ENCODE assay signal across 21 mouse cellular contexts in genomic region chr13:15552009-15552408, GRCm38 (mm10).
DNase-seq lines count a peak whose midpoint lies in the region; ATAC-seq lines count a peak whose summit lies in the region.
"Had no signal": no experiment of that assay in that cellular context is flagged by ENCODE, and none has a peak within 500 bp of the region (broad histone marks: within the 10 kb centered on the region; RNA-seq: fewer than 3 reads in every experiment).

No protein-coding gene starts in this region.

- peak overlapping the region; percentile 43; the same call in 1 of the 2 replicates for H3K27ac ChIP-seq in forebrain, embryonic 12.5 days
- H3K27ac ChIP-seq in forebrain, embryonic 15.5 days (replicated peaks), result no peak overlapping the region
- H3K27ac ChIP-seq in embryonic facial prominence, embryonic 12.5 days, result peak overlapping the region; percentile 1; the same call in 1 of the 2 replicates
- H3K27ac ChIP-seq in embryonic facial prominence, embryonic 14.5 days (replicated peaks; ENCODE audit: low read depth, low read length), result peak overlapping the region; percentile 58; the same call in 1 of the 2 replicates
- no peak overlapping the region for H3K27ac ChIP-seq in limb, embryonic 11.5 days (replicated peaks; ENCODE audit: low read depth, low read length)
- H3K27ac ChIP-seq: heart, adult 2 months; heart, embryonic 15.5 days; hindbrain, embryonic 13.5 days; hindbrain, postnatal 0 days had no signal

- no peak for ATAC-seq in forebrain, embryonic 12.5 days (ENCODE audit: low FRiP score)
- ATAC-seq in forebrain, embryonic 15.5 days (replicated peaks), result no peak
- no peak for ATAC-seq in embryonic facial prominence, embryonic 12.5 days (ENCODE audit: insufficient number of reproducible peaks, insufficient read depth, low FRiP score, low TSS enrichment)
- peak; percentile 20; the same call in 1 of the 2 replicates for ATAC-seq in embryonic facial prominence, embryonic 14.5 days (ENCODE audit: low read depth)
- peak; percentile 58; the same call in 1 of the 2 replicates for ATAC-seq in limb, embryonic 11.5 days (ENCODE audit: insufficient number of reproducible peaks, low FRiP score, low TSS enrichment, low read depth)
- ATAC-seq in activated CD4-positive, CD25-positive, alpha-beta regulatory T cell, adult 4 months, result no peak
- ATAC-seq: forebrain, embryonic 16.5 days; hindbrain, postnatal 0 days had no signal

- 58% methylated on average over 3 of the region's 3 CpGs for WGBS in forebrain, embryonic 12.5 days
- 51% methylated on average over 3 of the region's 3 CpGs for WGBS in forebrain, embryonic 15.5 days
- WGBS in embryonic facial prominence, embryonic 12.5 days, result 35% methylated on average over 3 of the region's 3 CpGs
- 39% methylated on average over 3 of the region's 3 CpGs for WGBS in embryonic facial prominence, embryonic 14.5 days
- 21% methylated on average over 3 of the region's 3 CpGs for WGBS in limb, embryonic 11.5 days

- no peaks in the 10 kb centered on the region for H3K9me3 ChIP-seq in forebrain, embryonic 12.5 days
- H3K9me3 ChIP-seq in forebrain, embryonic 15.5 days, result no peaks in the 10 kb centered on the region
- H3K9me3 ChIP-seq in embryonic facial prominence, embryonic 12.5 days, result no peaks in the 10 kb centered on the region
- no peaks in the 10 kb centered on the region for H3K9me3 ChIP-seq in embryonic facial prominence, embryonic 14.5 days (ENCODE audit: control insufficient read depth, low read length)
- H3K9me3 ChIP-seq in limb, embryonic 11.5 days (ENCODE audit: control insufficient read depth, low read length), result no peaks in the 10 kb centered on the region
- H3K9me3 ChIP-seq: heart, embryonic 15.5 days; hindbrain, embryonic 13.5 days had no signal

- H3K27me3 ChIP-seq in forebrain, embryonic 12.5 days, result no peaks in the 10 kb centered on the region
- H3K27me3 ChIP-seq in forebrain, embryonic 15.5 days, result no peaks in the 10 kb centered on the region
- H3K27me3 ChIP-seq in embryonic facial prominence, embryonic 12.5 days, result no peaks in the 10 kb centered on the region
- H3K27me3 ChIP-seq in embryonic facial prominence, embryonic 14.5 days (replicated peaks; ENCODE audit: control insufficient read depth, insufficient read depth, low read length), result no peaks in the 10 kb centered on the region
- H3K27me3 ChIP-seq in limb, embryonic 11.5 days (ENCODE audit: control insufficient read depth, insufficient read depth, low read length), result no peaks in the 10 kb centered on the region
- H3K27me3 ChIP-seq: heart, embryonic 15.5 days; hindbrain, embryonic 13.5 days had no signal

- H3K4me3 ChIP-seq in forebrain, embryonic 12.5 days (replicated peaks), result no peak overlapping the region
- H3K4me3 ChIP-seq in forebrain, embryonic 15.5 days, result no peak overlapping the region
- no peak overlapping the region for H3K4me3 ChIP-seq in embryonic facial prominence, embryonic 12.5 days
- no peak overlapping the region for H3K4me3 ChIP-seq in embryonic facial prominence, embryonic 14.5 days (ENCODE audit: low read depth, low read length)
- H3K4me3 ChIP-seq in limb, embryonic 11.5 days (ENCODE audit: low read depth, low read length), result no peak overlapping the region
- H3K4me3 ChIP-seq: heart, adult 2 months; heart, embryonic 15.5 days; hindbrain, embryonic 13.5 days had no signal

- H3K9ac ChIP-seq in forebrain, embryonic 12.5 days, result no peak overlapping the region
- no peak overlapping the region for H3K9ac ChIP-seq in forebrain, embryonic 15.5 days (replicated peaks)
- no peak overlapping the region for H3K9ac ChIP-seq in embryonic facial prominence, embryonic 12.5 days
- no peak overlapping the region for H3K9ac ChIP-seq in embryonic facial prominence, embryonic 14.5 days (ENCODE audit: low read depth, low read length)
- no peak overlapping the region for H3K9ac ChIP-seq in limb, embryonic 11.5 days (ENCODE audit: low read length)
- H3K9ac ChIP-seq: heart, embryonic 15.5 days; hindbrain, embryonic 13.5 days had no signal

- DNase-seq in embryonic facial prominence, embryonic 14.5 days (ENCODE audit: low spot score), result no peak
- peak; percentile 44 for DNase-seq in limb, embryonic 11.5 days (ENCODE audit: low spot score)
- DNase-seq in yolk sac, embryonic 10.5 days (ENCODE audit: low spot score), result no peak
- DNase-seq in adrenal gland, postnatal 25 days, result no peak
- DNase-seq: adrenal gland, adult 8-10 months; cerebellum, adult 11 months; cerebellum, adult 8-10 months; cerebellum, postnatal 14 days; embryo, embryonic 11 days; gastrocnemius, postnatal 14 days; heart, adult 2 months; heart, postnatal 14 days had no signal

- peaks cover 85% of the 10 kb centered on the region for H3K4me1 ChIP-seq in forebrain, embryonic 12.5 days
- H3K4me1 ChIP-seq in forebrain, embryonic 15.5 days, result peaks cover 75% of the 10 kb centered on the region
- H3K4me1 ChIP-seq in embryonic facial prominence, embryonic 12.5 days, result peaks cover 50% of the 10 kb centered on the region
- H3K4me1 ChIP-seq in embryonic facial prominence, embryonic 14.5 days (ENCODE audit: control insufficient read depth, insufficient read depth, low read length), result peaks cover 32% of the 10 kb centered on the region
- H3K4me1 ChIP-seq in limb, embryonic 11.5 days (ENCODE audit: control insufficient read depth, insufficient read depth, low read length), result peaks cover 48% of the 10 kb centered on the region
- H3K4me1 ChIP-seq: heart, embryonic 15.5 days had no signal

- no peak overlapping the region for H3K4me2 ChIP-seq in forebrain, embryonic 12.5 days
- no peak overlapping the region for H3K4me2 ChIP-seq in forebrain, embryonic 15.5 days (replicated peaks)
- no peak overlapping the region for H3K4me2 ChIP-seq in embryonic facial prominence, embryonic 12.5 days (replicated peaks)
- no peak overlapping the region for H3K4me2 ChIP-seq in embryonic facial prominence, embryonic 14.5 days (ENCODE audit: low read depth, low read length)
- H3K4me2 ChIP-seq in limb, embryonic 11.5 days (ENCODE audit: low read depth, severe bottlenecking), result no peak overlapping the region
- H3K4me2 ChIP-seq: heart, embryonic 11.5 days; heart, embryonic 15.5 days; hindbrain, embryonic 13.5 days had no signal

- peaks cover 5% of the 10 kb centered on the region; the same call in 1 of the 2 replicates for H3K36me3 ChIP-seq in forebrain, embryonic 12.5 days (replicated peaks)
- no peaks in the 10 kb centered on the region for H3K36me3 ChIP-seq in forebrain, embryonic 15.5 days
- H3K36me3 ChIP-seq in embryonic facial prominence, embryonic 12.5 days, result 0 out of 2 replicates have a peak, but pooled peaks cover 4% of the 10 kb centered on the region
- H3K36me3 ChIP-seq in embryonic facial prominence, embryonic 14.5 days (ENCODE audit: control insufficient read depth, insufficient read depth, low read length), result 0 out of 2 replicates have a peak, but pooled peaks cover 2% of the 10 kb centered on the region
- H3K36me3 ChIP-seq in limb, embryonic 11.5 days (ENCODE audit: control insufficient read depth, insufficient read depth, low read length), result no peaks in the 10 kb centered on the region; the same call in 1 of the 2 replicates
- H3K36me3 ChIP-seq: heart, embryonic 15.5 days; hindbrain, embryonic 13.5 days had no signal

Comparison
In these comparisons a context has a peak if more than half of its experiments do, and no peak if none do; other contexts are left out.
1. ATAC-seq: peak in embryonic facial prominence, embryonic 14.5 days (single experiment) and limb, embryonic 11.5 days (single experiment); none in forebrain, embryonic 12.5 days (single experiment), forebrain, embryonic 15.5 days (single experiment), embryonic facial prominence, embryonic 12.5 days (single experiment) and activated CD4-positive, CD25-positive, alpha-beta regulatory T cell, adult 4 months (single experiment).
2. H3K27ac ChIP-seq: peak in forebrain, embryonic 12.5 days (single experiment), embryonic facial prominence, embryonic 12.5 days (single experiment) and embryonic facial prominence, embryonic 14.5 days (single experiment); none in forebrain, embryonic 15.5 days (single experiment) and limb, embryonic 11.5 days (single experiment).